Mouse (Mus musculus): ENCODE measurements around the gene Nanos3. TPM values are rescaled to one million over a fixed set of nuclear protein-coding genes. Genes with fewer than 3 reads are reported as not detected.

The Nanos3 gene
- polyA plus RNA-seq, 1 experiment from 2014 or later = 3.2 TPM

- WGBS = 45% methylated on average over 29 of the region's 30 CpGs
- Histone ChIP-seq H3K4me2 (replicated peaks; ENCODE audit: low read depth, low read length) (no peak overlapping the region), H3K27ac (ENCODE audit: low read length) (no peak overlapping the region), H3K4me3 (ENCODE audit: low read depth, low read length) (no peak overlapping the region), H3K9ac (replicated peaks; ENCODE audit: low read depth) (no peak overlapping the region), H3K4me1 (ENCODE audit: insufficient read depth, low read depth, low read length) (no peaks in the 10 kb centered on the region), H3K9me3 (ENCODE audit: low read length) (no peaks in the 10 kb centered on the region), H3K36me3 (ENCODE audit: insufficient read depth, low read length) (0 out of 2 replicates have a peak, but pooled peaks cover 8% of the 10 kb centered on the region), H3K27me3 (replicated peaks; ENCODE audit: insufficient read depth, low read length) (no peaks in the 10 kb centered on the region)
- ATAC-seq (no peak), DNase-seq (ENCODE audit: low spot score) (no peak)
- TF ChIP-seq EP300 (IDR thresholded peaks at IDR 0.05) (no peak), CTCF (IDR thresholded peaks at IDR 0.05) (no peak)
Observed at GRCm38 (mm10) chr8:84130806-84131205, 54.2 kb downstream of the Nanos3 start.

- Histone ChIP-seq H3K27me3 (replicated peaks; ENCODE audit: insufficient read depth, low read length) (no peaks in the 10 kb centered on the region), H3K27ac (ENCODE audit: low read length) (no peak overlapping the region), H3K36me3 (ENCODE audit: insufficient read depth, low read length) (no peaks in the 10 kb centered on the region), H3K4me3 (ENCODE audit: low read depth, low read length) (no peak overlapping the region), H3K4me2 (replicated peaks; ENCODE audit: low read depth, low read length) (no peak overlapping the region), H3K9ac (replicated peaks; ENCODE audit: low read depth) (no peak overlapping the region), H3K9me3 (ENCODE audit: low read length) (no peaks in the 10 kb centered on the region), H3K4me1 (ENCODE audit: insufficient read depth, low read depth, low read length) (no peaks in the 10 kb centered on the region)
- DNase-seq (ENCODE audit: low spot score) = no peak
- 57% methylated on average over 8 of the region's 8 CpGs for WGBS
- ATAC-seq = no peak
- peak; percentile 31 for TF ChIP-seq CTCF (IDR thresholded peaks at IDR 0.05)
- no peak for TF ChIP-seq EP300 (IDR thresholded peaks at IDR 0.05)
Observed at GRCm38 (mm10) chr8:84128277-84128676, 56.7 kb downstream of the Nanos3 start.

DNA sequence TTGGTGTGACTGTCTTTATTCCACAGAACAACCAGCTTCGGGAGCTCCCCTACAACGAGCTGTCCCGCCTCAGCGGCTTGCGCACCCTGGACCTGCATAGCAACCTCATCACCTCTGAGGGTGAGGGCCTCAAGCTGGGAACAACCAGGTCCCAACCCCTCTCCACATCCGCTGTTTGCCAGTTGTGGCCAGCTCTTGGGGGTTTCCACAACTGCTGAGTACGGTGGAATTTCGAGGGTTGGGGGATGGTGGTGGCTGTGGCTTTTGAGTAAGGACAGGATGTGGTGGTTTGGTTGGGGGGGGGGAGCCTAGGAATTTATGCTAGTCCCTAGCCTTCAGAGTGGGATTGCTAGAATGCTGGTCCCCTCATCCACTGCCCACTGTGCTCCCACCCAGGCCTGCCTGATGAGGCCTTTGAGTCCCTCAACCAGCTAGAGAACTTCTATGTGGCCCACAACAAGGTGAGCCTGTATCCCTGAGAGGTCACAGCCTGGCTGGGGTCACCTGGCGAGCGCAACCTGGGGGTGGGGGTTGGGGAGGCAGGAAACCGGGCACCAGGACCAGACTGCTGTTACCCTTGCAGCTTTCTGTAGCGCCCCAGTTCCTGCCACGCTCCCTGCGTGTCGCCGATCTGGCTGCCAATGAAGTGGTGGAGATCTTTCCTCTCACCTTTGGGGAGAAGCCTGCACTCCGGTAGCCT is 57.7 kb downstream of the Nanos3 start:
- no peaks in the 10 kb centered on the region for H3K9me3 ChIP-seq (ENCODE audit: low read length)
- DNase-seq (ENCODE audit: low spot score) (no peak), ATAC-seq (no peak)
- no peaks in the 10 kb centered on the region for H3K36me3 ChIP-seq (ENCODE audit: insufficient read depth, low read length)
- TF ChIP-seq EP300 (IDR thresholded peaks at IDR 0.05) (no peak), CTCF (IDR thresholded peaks at IDR 0.05) (no peak)
- H3K27ac ChIP-seq (ENCODE audit: low read length) = no peak overlapping the region
- no peak overlapping the region for H3K9ac ChIP-seq (replicated peaks; ENCODE audit: low read depth)
- H3K4me2 ChIP-seq (replicated peaks; ENCODE audit: low read depth, low read length) = no peak overlapping the region
- no peak overlapping the region for H3K4me3 ChIP-seq (ENCODE audit: low read depth, low read length)
- no peaks in the 10 kb centered on the region for H3K4me1 ChIP-seq (ENCODE audit: insufficient read depth, low read depth, low read length)
- no peaks in the 10 kb centered on the region for H3K27me3 ChIP-seq (replicated peaks; ENCODE audit: insufficient read depth, low read length)
- 39% methylated on average over 17 of the region's 17 CpGs for WGBS

DNA sequence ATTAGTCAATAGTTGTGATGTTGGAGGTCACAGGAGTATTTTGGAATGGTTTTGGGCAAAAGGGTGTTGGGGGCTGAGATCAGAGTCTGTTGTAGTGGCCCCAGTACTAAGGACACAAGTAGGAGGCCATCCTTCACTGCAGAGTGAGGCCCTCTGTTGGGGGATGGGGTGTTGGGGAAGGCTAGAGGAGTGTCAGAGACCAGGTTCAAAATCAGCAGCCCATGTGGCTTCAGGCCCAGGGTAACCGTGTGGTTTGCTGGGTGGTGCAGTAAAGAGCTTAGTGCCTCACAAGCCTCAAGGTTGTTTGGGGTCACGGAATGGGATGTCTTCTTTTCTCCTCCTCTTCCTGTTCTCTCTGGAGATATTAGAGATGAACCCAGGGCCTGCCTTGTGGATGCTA is 58.3 kb downstream of the Nanos3 start:
- no peak overlapping the region for H3K27ac ChIP-seq (ENCODE audit: low read length)
- TF ChIP-seq CTCF (IDR thresholded peaks at IDR 0.05) (no peak), EP300 (IDR thresholded peaks at IDR 0.05) (no peak)
- no peak for DNase-seq (ENCODE audit: low spot score)
- no peaks in the 10 kb centered on the region for H3K9me3 ChIP-seq (ENCODE audit: low read length)
- no peaks in the 10 kb centered on the region for H3K27me3 ChIP-seq (replicated peaks; ENCODE audit: insufficient read depth, low read length)
- H3K4me1 ChIP-seq (ENCODE audit: insufficient read depth, low read depth, low read length) = no peaks in the 10 kb centered on the region
- 75% methylated on average over 2 of the region's 2 CpGs for WGBS
- H3K4me2 ChIP-seq (replicated peaks; ENCODE audit: low read depth, low read length) = no peak overlapping the region
- ATAC-seq = no peak
- no peak overlapping the region for H3K9ac ChIP-seq (replicated peaks; ENCODE audit: low read depth)
- no peaks in the 10 kb centered on the region for H3K36me3 ChIP-seq (ENCODE audit: insufficient read depth, low read length)
- H3K4me3 ChIP-seq (ENCODE audit: low read depth, low read length) = no peak overlapping the region

DNA sequence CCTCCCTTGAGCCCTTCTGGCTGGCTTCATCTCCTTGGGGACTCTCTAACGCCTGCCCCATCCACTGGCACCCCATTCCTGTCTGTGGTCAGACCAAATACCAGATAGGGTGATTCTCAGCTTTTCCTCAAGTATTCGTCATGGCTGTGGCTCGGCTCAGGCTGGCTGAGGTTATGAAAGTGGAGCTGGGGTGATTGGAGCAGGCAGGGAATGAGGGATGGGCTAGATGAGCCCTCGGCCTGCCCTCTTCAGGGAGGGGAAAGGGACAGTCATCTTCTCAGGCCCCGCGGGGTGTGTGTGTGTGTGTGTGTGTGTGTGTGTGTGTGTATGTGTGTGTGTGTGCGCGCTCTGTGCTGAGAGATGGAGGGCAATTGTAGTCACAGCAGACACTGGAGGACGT is 59.4 kb downstream of the Nanos3 start, which contains the start of gene Podnl1:
Podnl1 (plus strand) TSS at position 334 of the 400 bp plus-strand sequence.
- peak; percentile 92 for ATAC-seq
- Histone ChIP-seq H3K27me3 (replicated peaks; ENCODE audit: insufficient read depth, low read length) (no peaks in the 10 kb centered on the region), H3K4me3 (ENCODE audit: low read depth, low read length) (no peak within 1 kb of the TSS), H3K36me3 (ENCODE audit: insufficient read depth, low read length) (no peaks in the 10 kb centered on the region), H3K9me3 (ENCODE audit: low read length) (no peaks in the 10 kb centered on the region), H3K4me1 (ENCODE audit: insufficient read depth, low read depth, low read length) (no peaks in the 10 kb centered on the region), H3K27ac (ENCODE audit: low read length) (no peak within 1 kb of the TSS), H3K9ac (replicated peaks; ENCODE audit: low read depth) (no peak within 1 kb of the TSS), H3K4me2 (replicated peaks; ENCODE audit: low read depth, low read length) (no peak within 1 kb of the TSS)
- no peak for TF ChIP-seq CTCF (IDR thresholded peaks at IDR 0.05)
- DNase-seq (ENCODE audit: low spot score) = peak; percentile 52
- WGBS = 40% methylated on average over 9 of the region's 9 CpGs

MicroRNA genes within 50 kb of the gene (microRNA counts, 519-probe panel; counts per million panel counts)
- microRNA mmu-miR-181c (4,401 counts per million, percentile 47 among the panel's probes with 10 or more counts), microRNA mmu-miR-23a (6,491 counts per million, percentile 86 among the panel's probes with 10 or more counts), microRNA mmu-miR-27a (7,003 counts per million, percentile 93 among the panel's probes with 10 or more counts)

Small RNA genes within 50 kb of the gene (microRNA-seq; reads per million reads assigned to microRNA genes)
- gene Gm25110 (not detected), gene Mir181c (4,235 reads per million, percentile 88 among the genes with 10 or more reads in this experiment), gene Mir181d (1,413 reads per million, percentile 78 among the genes with 10 or more reads in this experiment), gene Mir23a (38,983 reads per million, percentile 98 among the genes with 10 or more reads in this experiment), gene Mir24-2 (not detected), gene Mir27a (1,473 reads per million, percentile 79 among the genes with 10 or more reads in this experiment), gene Mir3074-2 (not detected)

Other genes with a start within 250 kb of the Nanos3 start
- 0.12 and 0.36 TPM in 2 replicates for gene Gm10644, start 230.0 kb downstream of the Nanos3 start, polyA plus RNA-seq (2015; fragmentation: Nextera tagmentation; extraction: Ambion mirVana)
- 7.1 and 8.0 TPM in 2 replicates for gene Asf1b, start 229.7 kb downstream of the Nanos3 start, polyA plus RNA-seq (2015; fragmentation: Nextera tagmentation; extraction: Ambion mirVana)
- gene Prkaca, start 212.2 kb downstream of the Nanos3 start, polyA plus RNA-seq (2015; fragmentation: Nextera tagmentation; extraction: Ambion mirVana) = 93.8 and 94.9 TPM in 2 replicates
- 5.3 and 5.6 TPM in 2 replicates for gene Samd1, start 187.5 kb downstream of the Nanos3 start, polyA plus RNA-seq (2015; fragmentation: Nextera tagmentation; extraction: Ambion mirVana)
- 0.63 and 1.0 TPM in 2 replicates for gene 1700067K01Rik, start 183.7 kb downstream of the Nanos3 start, polyA plus RNA-seq (2015; fragmentation: Nextera tagmentation; extraction: Ambion mirVana)
- 51.0 and 70.4 TPM in 2 replicates for gene 2210011C24Rik, start 173.0 kb downstream of the Nanos3 start, polyA plus RNA-seq (2015; fragmentation: Nextera tagmentation; extraction: Ambion mirVana)
- 1.1 and 1.6 TPM in 2 replicates for gene Palm3, start 163.7 kb downstream of the Nanos3 start, polyA plus RNA-seq (2015; fragmentation: Nextera tagmentation; extraction: Ambion mirVana)
- gene Il27ra, start 142.6 kb downstream of the Nanos3 start, polyA plus RNA-seq (2015; fragmentation: Nextera tagmentation; extraction: Ambion mirVana) = 0.56 and 0.93 TPM in 2 replicates
- gene Rln3, start 140.2 kb downstream of the Nanos3 start, polyA plus RNA-seq (2015; fragmentation: Nextera tagmentation; extraction: Ambion mirVana) = 0.26 TPM in 1 of 2 replicates, not detected in the other
- gene Gm10643, start 120.1 kb downstream of the Nanos3 start, polyA plus RNA-seq (2015; fragmentation: Nextera tagmentation; extraction: Ambion mirVana) = 1.2 and 1.3 TPM in 2 replicates
- 4.5 and 5.2 TPM in 2 replicates for gene Rfx1, start 118.4 kb downstream of the Nanos3 start, polyA plus RNA-seq (2015; fragmentation: Nextera tagmentation; extraction: Ambion mirVana)
- gene Dcaf15, start 80.4 kb downstream of the Nanos3 start, polyA plus RNA-seq (2015; fragmentation: Nextera tagmentation; extraction: Ambion mirVana) = 5.1 TPM in 2 replicates
- gene Podnl1, start 59.2 kb downstream of the Nanos3 start, polyA plus RNA-seq (2015; fragmentation: Nextera tagmentation; extraction: Ambion mirVana) = 0.17 and 0.19 TPM in 2 replicates
- 15.6 and 16.3 TPM in 2 replicates for gene Cc2d1a, start 37.3 kb downstream of the Nanos3 start, polyA plus RNA-seq (2015; fragmentation: Nextera tagmentation; extraction: Ambion mirVana)
- gene 4930432K21Rik, start 37.2 kb downstream of the Nanos3 start, polyA plus RNA-seq (2015; fragmentation: Nextera tagmentation; extraction: Ambion mirVana) = 0.80 and 1.0 TPM in 2 replicates
- gene Zswim4, start 51.8 kb upstream of the Nanos3 start, polyA plus RNA-seq (2015; fragmentation: Nextera tagmentation; extraction: Ambion mirVana) = 7.8 and 8.4 TPM in 2 replicates
- 302 and 339 TPM in 2 replicates for gene D8Ertd738e, start 64.5 kb upstream of the Nanos3 start, polyA plus RNA-seq (2015; fragmentation: Nextera tagmentation; extraction: Ambion mirVana)
- 47.4 and 56.8 TPM in 2 replicates for gene Mri1, start 72.1 kb upstream of the Nanos3 start, polyA plus RNA-seq (2015; fragmentation: Nextera tagmentation; extraction: Ambion mirVana)
- 14.7 and 17.4 TPM in 2 replicates for gene Ccdc130, start 85.2 kb upstream of the Nanos3 start, polyA plus RNA-seq (2015; fragmentation: Nextera tagmentation; extraction: Ambion mirVana)
- 2.0 and 3.3 TPM in 2 replicates for gene Cacna1a, start 203.2 kb upstream of the Nanos3 start, polyA plus RNA-seq (2015; fragmentation: Nextera tagmentation; extraction: Ambion mirVana)